Mouse (Mus musculus) spleen, adult 2 months (tissue): Measurements from ENCODE around the gene Gm20661.

ENCODE experiments used
- CTCF ChIP-seq: fragments of 200-500 bp; IDR thresholded peaks from 2 replicates; pipeline ENCODE4 v1.5.1; 2011; ENCODE audit warnings: mild to moderate bottlenecking, inconsistent platforms; ENCODE audit not compliant: insufficient read depth, insufficient read length, insufficient replicate concordance; ENCODE audit errors: extremely low read depth
- POLR2A ChIP-seq: fragments of 200-500 bp; IDR thresholded peaks from 2 replicates; pipeline ENCODE4 v1.6.1; 2011; ENCODE audit warnings: low read depth, low read length, inconsistent platforms

GRCm38 (mm10) chr9:108026584-108026983, 43.7 kb downstream of the Gm20661 start:
- TF ChIP-seq CTCF: no peak
- TF ChIP-seq POLR2A: no peak
